Mouse (Mus musculus) natural killer cell, adult 2 months (primary cell): Measurements from ENCODE around the gene Rapgef2.
A peak's percentile ranks its signal among the peaks of the same experiment; 100 is the strongest.
"Not testable (repeated sequence)": the region's sequence is repeated elsewhere in the genome, so short reads cannot be mapped to it uniquely, and the experiment has no call there.

Experiments used
- DNase-seq, 2 experiments: peaks; one replicate each; pipeline ENCODE4 v3.0.0; 2022; ENCODE audit warnings: low spot score in 2 of 2

Gene Rapgef2

GRCm38 (mm10) chr3:79203178-79203577 is 83.1 kb downstream of the Rapgef2 start:
- DNase-seq, result no peak

- DNase-seq, result peak; percentile 62
These were observed 83.8 kb downstream of the Rapgef2 start for GRCm38 (mm10) chr3:79202275-79203153.

DNA sequence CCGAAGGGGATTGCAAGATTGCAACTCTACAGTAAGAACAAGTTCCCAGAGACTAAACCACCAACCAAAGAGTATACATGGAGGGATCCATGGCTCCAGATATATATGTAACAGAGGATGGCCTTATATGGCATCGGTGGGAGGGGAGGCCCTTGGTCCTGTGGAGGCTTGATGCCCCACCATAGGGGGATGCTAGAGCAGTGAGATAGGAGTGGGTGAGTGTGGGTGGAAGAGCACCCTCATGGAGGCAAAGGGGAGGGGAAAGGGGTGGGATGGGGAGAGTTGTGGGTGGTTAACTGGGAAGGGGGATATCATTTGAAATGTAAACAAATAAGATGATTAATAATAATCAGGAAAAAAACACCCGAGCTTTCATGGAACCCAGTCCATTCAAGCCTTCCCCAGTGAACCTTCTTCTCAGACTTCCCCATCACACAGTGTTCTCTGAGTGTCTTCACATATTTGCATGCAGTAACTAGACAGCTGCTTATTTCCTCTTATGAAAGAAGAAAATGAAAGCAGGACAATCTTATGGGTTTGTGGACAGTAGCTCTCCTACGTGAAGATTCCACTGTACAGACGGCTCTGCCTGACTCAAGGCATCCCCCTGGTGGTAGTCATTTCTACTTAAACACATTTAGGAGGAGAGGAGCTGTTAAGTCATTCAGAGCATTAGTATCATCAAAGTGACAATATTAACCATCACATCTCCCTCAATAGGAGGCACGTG is 89.4 kb downstream of the Rapgef2 start:
- peak; percentile 59 to 69 for DNase-seq

GRCm38 (mm10) chr3:79195280-79195679 is 91.0 kb downstream of the Rapgef2 start:
- no peak for DNase-seq

- peak in 1 of 2 experiments; percentile 22 for DNase-seq
These were observed 92.1 kb downstream of the Rapgef2 start for GRCm38 (mm10) chr3:79194111-79194793.

DNA sequence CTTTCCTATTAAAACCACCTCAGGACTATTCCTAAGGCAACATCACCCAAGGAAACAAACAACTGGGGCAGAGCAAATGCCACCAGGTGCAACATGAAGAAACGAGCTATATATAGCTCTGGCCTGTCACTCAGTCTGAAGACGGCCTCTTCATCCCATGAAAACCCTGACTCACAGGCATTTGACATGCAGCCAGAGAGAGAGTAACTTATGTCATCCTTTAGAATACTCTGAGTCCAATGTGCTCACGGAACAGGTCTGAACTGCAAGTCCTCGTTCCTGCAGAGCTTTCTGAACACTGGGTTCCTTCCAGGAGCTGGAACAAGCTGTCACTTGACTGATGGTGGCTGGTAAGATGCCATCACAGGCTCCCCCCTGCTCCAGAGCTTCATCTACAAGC is 93.3 kb downstream of the Rapgef2 start:
- DNase-seq, result no peak

GRCm38 (mm10) chr3:79191981-79192380 is 94.3 kb downstream of the Rapgef2 start:
- no peak for DNase-seq

GRCm38 (mm10) chr3:79191471-79191870 is 94.8 kb downstream of the Rapgef2 start:
- DNase-seq, result no peak

DNA sequence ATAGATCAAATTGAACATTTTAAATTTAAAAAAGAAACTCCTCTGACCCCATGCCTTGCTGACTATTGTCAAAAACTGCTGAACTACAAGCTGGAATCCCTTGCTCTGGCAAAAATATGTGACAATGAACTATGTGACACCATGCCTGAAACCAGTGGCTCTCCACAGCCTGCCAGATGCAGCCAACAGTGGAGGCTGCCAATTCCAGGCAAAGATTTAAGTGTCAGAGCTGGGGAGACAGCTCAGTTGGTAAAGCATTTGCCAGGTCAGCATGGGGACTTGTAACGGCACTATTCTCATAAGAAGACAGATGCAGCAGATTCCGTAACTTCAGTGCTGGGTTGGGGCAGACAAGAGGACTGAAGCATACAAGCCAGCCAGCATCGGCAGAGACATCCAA is 95.9 kb downstream of the Rapgef2 start:
- no peak for DNase-seq

DNA sequence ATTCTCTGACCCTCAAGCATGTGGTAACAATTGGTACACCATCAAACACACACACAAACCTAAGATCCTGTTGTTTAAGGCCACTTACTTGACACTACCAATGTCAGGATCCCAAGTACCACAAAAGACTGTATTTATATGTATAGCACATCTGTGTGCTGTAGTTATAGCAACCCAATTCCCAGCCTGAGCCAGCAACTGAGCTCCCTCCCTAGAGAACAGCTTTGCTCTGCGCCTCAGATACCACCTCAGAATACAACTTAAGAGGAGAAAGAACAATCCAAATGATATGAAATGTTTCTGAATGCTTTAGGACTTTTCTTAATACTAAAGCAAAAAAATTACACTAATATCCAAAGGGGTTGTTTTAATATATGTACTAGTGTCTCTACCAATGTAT is 98.4 kb downstream of the Rapgef2 start:
- no peak for DNase-seq

DNA sequence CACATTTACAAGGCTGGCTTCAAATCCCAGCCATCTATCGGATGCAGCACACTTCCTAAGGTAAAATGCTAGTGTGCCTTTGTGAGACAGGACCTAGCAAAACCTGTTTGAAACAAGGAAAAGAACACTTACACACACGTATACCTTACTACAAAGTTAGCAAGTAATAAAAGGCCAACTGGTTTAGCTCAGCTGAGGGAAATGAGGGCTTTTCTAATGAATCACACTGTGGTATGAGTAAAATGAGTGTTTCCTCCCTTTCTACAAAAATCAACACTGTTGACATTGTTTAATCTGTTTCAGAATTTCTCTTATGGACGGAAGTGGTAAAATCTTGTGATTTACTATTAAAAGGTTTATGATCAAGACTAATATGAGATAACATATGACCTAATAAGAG is 104.0 kb downstream of the Rapgef2 start:
- DNase-seq, result no peak

DNA sequence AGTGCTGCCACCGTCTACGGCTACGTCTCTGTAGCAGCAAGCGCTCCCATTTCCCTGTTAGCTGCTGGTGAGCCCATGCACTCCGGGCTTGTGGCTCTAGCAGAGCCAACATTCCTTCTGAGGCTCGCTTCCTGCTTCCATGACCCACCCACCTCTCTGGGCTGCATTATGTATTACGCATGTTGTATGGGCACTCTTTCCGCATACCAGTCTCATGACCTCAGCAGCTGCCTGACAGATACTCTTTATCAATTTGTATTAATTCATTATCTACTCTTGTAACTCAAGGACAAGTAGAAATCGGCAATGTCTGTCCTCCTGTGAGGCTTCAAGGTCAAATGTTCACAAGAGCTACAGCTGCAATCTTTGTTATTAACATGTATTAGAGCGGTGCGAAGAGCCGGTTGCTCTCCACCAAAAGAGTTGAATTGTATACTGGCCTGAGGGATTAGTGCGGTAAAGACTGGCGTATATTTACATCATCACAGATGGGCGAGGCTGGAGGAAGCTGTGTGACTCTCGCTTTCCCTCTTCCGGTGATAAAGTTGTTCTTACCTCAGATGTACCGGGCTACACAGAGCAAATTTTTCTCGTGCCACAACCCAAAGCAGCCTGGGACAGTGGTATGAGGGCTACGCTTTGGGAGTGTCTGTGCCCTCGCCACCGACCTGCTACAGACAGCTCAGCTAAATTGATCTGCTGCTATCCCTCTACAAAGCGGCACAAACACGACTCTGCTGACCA is 104.9 kb downstream of the Rapgef2 start:
- DNase-seq, result peak; percentile 49 to 68

DNA sequence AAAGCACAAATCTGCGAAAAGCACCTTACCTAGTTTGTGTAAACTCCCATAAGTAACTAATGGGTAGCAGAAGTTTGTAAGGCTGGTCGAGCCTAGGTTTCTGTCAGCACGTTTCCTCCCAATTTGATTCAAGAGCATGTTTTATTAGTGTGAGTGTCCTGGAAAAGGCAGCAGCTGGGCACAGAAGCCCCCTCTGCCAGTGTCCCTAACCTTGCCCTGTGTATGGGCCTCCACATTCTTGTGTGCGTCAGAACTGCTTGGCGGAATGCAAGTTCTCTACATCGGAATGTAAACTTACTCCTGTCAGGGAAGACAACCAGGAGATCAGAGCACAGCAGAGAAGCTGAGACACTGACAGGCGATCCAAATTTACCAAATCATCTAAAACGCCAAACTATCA is 106.2 kb downstream of the Rapgef2 start:
- no peak for DNase-seq

GRCm38 (mm10) chr3:79179499-79180053 is 106.7 kb downstream of the Rapgef2 start:
- no peak for DNase-seq

GRCm38 (mm10) chr3:79178708-79179107 is 107.6 kb downstream of the Rapgef2 start:
- DNase-seq, result no peak

DNA sequence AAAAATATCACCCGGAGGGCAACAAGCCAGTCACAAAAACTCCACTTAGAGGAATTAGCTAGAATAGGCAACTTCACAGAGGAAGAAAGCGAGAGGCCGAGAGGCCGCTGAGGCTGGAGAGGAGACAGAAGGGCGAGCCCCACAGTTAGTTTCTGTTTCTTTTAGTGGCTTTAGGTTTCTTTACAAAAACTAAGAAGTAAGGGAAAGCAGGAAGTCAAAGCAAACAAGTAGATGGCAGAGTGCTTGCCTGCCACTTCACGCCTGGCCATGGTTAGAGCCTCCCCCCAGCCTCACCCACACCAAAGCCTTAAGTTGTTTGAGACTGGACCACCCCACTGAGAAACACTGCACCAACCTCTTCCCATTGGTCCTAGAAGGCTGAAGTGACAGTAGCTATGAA is 108.2 kb downstream of the Rapgef2 start:
- peak; percentile 63 to 73 for DNase-seq

DNA sequence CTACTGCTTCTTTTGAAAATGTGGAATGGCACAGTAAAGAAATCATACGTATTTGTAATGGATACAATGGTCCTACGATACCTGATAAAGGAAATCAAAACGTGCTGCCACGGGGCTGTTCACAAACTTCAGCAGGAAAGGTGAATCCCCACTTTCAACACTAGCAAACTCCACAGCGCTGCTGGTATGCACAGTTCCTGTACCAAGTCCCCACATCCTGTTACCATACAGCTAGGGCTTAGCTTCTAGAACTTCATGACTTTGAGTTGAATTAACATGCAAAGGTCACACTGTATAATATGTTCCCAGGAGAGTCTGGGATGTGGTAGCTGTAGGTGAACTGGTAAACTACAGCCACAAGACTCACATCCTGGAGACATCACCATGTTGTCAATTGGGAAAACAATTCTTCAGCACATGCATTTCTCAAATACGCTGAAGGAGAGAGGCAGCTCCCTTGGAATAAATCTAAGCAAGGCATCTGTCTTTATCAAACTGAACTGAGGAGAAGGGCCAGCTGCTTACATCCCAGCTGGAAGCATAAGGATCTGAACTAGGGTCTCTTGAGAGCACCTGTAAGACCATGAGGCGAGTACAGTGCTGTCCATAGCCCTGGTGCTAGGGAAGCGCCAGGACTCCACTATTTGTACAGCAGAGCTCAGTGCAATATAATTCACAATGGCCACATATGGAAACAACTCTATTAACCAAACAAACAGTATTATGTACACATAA is 109.0 kb downstream of the Rapgef2 start:
- DNase-seq, result peak; percentile 62 to 69

- DNase-seq, result no peak
These were observed 112.1 kb downstream of the Rapgef2 start for GRCm38 (mm10) chr3:79174168-79174567.

GRCm38 (mm10) chr3:79173291-79173690 is 113.0 kb downstream of the Rapgef2 start:
- DNase-seq, result no peak

DNA sequence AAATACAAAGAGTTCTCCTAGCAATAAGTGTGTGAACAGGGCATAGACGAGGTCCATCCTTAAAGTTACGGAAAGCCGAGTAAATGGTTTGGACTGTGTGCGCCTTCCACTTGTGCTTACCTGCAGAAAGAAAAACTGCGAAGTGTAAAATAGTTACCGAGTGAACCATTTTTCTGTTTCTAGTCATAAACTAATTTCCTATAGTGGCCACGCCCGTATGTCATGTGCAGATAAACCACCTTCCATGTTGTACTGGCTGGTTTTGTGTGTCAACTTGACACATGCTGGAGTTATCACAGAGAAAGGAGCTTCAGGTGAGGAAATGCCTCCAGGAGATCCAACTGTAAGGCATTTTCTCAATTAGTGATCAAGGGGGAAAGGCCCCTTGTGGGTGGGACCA is 115.2 kb downstream of the Rapgef2 start:
- not testable (repeated sequence) for DNase-seq
